Mouse (Mus musculus) splenic B cell, adult 2 months (primary cell): ENCODE data around the gene Bgn.

ENCODE experiments used
- DNase-seq: peaks from one replicate; pipeline ENCODE4 v3.0.0-alpha.2; 2011; ENCODE audit warnings: low read depth, low spot score
- H3K27me3 ChIP-seq: 2 replicates; pipeline ENCODE4 v1.6.1; 2012; ENCODE audit warnings: mild to moderate bottlenecking, low read length, moderate library complexity, mixed read lengths; ENCODE audit not compliant: control insufficient read depth, poor library complexity, insufficient read depth, severe bottlenecking
- H3K36me3 ChIP-seq: 2 replicates; pipeline ENCODE4 v1.6.1; 2012; ENCODE audit warnings: mild to moderate bottlenecking, low read length, moderate library complexity, mixed read lengths; ENCODE audit not compliant: control insufficient read depth, poor library complexity, insufficient read depth, severe bottlenecking

The Bgn gene

DNA sequence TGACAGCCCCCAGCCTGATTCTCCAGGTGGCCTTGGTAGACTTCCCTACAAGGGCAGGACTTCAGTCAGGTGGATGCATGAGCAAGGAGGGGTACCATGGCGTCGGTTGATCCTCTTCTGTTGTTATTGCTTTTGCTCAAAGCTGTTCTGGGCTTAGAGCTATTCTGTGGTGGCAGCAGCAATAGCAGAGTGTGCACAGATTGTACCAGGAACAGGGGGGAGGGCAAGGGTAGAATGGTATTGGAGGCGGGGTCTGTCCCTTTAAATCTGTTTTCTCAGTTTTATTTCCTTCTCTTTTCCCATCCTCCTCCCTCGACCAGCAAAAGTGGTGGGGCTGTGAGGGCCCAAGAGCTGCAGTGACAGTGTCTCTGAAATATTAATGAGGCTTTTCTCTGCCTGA is 33.2 kb downstream of the Bgn start:
- Histone ChIP-seq H3K36me3 (no peaks in the 10 kb centered on the region), H3K27me3 (no peaks in the 10 kb centered on the region)
- no peak for DNase-seq

DNA sequence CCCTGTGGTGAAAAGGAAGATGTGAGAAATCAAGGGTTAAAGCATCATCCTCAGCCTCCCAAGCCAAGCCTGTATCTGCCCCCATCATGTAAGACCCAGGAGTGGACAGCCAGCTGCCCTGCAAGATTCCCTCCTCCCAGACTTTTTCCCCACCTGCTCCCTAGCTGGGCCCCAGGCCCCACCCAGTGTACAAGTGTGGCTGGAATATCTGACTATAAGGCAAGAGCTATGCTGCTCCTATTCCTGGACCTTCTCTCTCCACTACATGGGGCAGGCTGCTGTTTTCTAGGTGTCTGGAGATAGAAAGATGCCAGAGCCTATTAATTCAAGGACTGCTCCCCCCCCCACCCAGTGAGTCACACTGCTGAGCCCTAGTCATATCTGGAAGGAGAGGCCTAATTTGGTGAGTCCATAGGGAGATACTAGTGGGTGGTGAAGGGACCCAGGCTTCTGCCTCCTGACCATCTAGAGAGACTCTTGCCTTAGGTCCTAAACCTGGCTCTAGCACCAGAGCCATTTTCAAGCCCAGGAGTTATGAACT is 33.7 kb downstream of the Bgn start:
- no peak for DNase-seq
- H3K27me3 ChIP-seq, result no peaks in the 10 kb centered on the region
- H3K36me3 ChIP-seq, result no peaks in the 10 kb centered on the region

DNA sequence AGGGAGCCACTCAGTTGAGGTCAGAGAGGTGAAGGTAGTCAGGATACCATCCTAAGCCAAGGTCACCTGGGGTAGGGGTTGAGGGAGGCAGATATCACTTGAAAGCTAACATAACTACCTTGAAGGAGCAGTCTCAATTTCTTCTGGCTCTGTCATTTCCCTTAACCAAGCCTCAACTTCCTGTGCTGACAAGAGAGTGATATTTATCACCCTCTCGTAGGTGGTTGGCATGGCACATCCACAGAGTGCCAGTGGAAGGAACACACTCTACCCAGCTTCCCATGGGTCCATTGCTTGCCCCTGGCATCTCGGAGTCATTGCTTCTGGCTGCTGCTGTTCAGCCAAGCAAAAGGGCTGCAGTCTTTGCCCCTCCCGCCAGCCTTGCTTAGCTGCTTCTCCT is 37.3 kb downstream of the Bgn start:
- no peak for DNase-seq
- H3K36me3 ChIP-seq, result no peaks in the 10 kb centered on the region
- H3K27me3 ChIP-seq, result no peaks in the 10 kb centered on the region

DNA sequence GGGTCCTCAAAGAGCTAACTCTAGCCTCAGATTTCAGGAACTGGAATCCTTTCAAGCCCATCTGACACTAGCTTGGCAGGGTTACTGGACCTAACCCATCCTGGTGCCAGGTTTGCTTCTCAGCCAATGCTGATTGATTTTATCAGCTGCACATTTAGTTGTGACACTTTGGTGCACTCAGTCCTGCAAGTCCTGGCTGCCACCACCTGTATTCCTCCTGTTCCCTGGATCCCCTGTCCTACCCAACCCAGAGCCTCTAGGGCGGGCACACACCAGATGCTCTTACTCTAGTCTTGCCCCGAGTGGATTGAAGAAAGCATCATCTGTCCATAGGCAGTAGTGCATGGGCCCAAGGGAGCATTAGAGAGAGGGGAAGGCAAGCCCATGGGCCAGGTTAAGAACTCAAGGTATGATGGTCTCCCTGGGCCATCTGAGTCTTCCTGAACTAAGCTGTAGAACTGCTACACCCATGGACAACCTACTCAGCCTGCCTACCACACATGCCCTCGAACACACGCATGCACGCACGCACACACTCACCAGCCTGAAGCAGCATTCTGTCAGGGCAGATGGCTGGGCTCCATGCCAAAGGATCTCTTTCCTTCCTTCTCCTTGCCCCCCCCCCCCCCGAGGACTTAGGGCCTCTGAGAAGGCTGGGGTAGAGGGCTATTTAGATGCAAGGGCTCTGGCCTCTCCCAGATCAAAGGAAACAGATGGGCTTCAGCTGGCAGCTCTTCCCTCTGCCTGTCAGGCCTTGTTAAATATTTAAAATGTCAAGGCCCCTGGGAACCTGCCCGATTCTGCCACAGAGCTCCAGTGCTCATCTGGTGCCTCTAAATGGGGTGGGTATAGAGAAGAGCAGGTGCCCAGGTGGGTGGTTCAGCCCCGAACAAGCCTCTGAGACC is 41.2 kb downstream of the Bgn start:
- no peaks in the 10 kb centered on the region for H3K27me3 ChIP-seq
- H3K36me3 ChIP-seq, result no peaks in the 10 kb centered on the region
- no peak for DNase-seq

DNA sequence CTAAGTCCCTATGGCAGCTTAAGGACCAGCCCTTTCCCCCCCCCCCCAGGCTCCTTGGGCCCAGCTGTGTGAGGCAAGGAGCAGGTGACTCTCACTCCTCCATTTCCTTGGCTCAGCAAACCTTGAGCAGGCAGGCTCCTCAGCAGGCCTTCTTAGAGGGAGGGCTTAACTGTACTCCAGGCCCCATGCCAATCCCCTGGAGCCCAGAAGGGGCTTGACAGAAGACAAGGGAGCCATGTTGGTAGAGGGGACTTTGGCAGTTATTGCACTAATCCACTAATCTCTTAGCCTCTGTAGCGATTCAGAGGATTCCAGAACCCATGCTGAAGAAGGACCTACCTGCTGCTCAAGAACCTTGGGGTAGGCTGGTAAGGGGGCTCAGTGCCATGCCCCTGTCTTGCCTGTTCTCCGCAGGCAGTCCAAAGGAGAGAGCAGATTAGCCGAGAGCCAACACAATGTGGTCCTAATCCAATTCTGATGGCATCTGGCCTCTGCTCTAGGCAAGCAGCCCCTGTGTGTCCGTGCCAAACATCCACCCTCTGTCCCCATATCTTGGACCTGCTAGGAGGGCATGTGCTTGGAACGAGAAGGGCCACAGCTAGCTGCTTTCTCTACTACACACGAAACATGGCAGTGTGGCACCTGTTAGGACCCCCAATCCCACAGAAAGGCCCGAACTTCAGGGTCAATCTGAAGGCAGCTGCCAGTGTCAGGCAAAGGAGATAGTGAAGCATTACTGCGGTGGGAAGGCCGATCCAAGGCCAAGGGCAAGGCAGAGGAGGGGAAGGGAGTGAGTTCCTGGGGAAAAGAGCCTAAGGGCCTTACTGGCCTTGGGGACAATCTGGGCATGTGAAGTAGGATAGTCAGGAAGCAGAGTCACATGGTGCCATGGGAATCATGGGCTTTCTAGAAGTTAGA is 42.1 kb downstream of the Bgn start:
- Histone ChIP-seq H3K27me3 (no peaks in the 10 kb centered on the region), H3K36me3 (no peaks in the 10 kb centered on the region)
- DNase-seq, result no peak

DNA sequence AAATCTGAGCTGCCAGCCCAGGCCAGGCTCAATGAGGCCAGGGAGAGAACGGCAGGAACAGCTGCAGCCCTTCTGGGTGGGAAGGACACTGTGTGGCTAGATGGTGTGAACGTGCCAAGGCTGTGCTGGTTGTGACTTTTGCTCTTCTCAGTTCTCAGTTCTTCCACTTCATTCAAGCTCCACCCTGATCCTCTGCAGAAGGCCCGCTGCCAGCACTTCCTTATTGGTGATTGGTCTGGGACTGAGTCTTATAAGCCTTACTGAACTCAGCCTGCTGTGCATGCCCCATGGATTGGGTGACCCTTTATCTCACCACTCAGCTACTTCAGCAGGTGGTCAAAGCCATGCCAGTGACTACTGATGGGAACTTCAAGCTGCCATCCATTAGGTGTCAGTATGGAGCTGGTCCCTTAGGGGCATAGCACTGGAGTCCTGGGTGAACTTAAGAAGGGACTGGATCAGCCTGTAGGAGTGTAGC is 43.0 kb downstream of the Bgn start:
- peak; percentile 1 for DNase-seq
- Histone ChIP-seq H3K36me3 (no peaks in the 10 kb centered on the region), H3K27me3 (no peaks in the 10 kb centered on the region)

DNA sequence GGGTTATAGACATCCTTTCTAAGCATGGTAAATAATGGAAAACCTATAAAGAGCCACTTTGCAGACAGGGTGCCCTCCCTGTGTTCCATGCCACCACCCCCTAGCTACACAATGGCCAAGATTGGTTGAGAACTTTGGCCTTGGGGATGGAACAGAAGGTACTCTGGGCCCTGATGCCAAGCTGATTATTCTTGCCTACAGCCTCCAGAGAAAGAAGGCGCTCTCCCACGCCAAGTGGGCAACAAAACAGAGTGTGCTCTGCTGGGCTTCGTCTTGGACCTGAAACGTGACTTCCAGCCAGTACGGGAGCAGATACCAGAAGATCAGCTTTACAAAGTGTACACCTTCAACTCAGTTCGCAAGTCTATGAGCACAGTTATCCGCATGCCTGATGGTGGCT is 54.5 kb downstream of the Bgn start:
- Histone ChIP-seq H3K36me3 (no peaks in the 10 kb centered on the region), H3K27me3 (no peaks in the 10 kb centered on the region)
- DNase-seq, result no peak

DNA sequence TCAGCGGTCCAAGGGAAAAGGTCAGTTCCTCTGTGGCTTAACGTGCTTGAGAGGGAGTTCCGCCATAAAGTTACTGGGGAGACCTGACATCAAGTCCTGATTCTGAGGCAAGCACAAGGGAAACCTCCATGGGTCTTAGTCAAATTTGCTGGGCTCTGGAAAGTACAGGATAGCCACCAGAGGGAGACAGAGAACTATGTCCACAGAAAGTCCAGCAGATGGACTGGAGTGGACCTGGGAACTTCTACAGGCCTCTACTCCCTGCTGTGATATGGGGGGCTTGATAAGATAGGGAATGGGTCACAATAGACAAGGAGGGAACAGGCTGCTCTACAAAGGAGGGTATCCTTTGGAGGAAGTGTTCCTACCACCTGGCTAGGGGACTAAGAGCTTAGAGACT is 59.9 kb downstream of the Bgn start:
- Histone ChIP-seq H3K27me3 (no peaks in the 10 kb centered on the region), H3K36me3 (no peaks in the 10 kb centered on the region)
- no peak for DNase-seq
